Mouse (Mus musculus) layer of hippocampus, adult 18-20 months (tissue): ENCODE data around the gene Tbc1d2b. TPM values are rescaled to one million over a fixed set of nuclear protein-coding genes. Genes with fewer than 3 reads are reported as not detected.

ENCODE experiments used
- DNase-seq, 2 experiments: peaks; one replicate each; pipeline ENCODE4 v3.0.0; 2022; ENCODE audit warnings: low spot score in 2 of 2
- total RNA-seq, 2 experiments: library from RNA; stranded (reverse); gene quantifications; 2 replicates each; pipeline ENCODE4 v1.2.3; 2021

The Tbc1d2b gene
- total RNA-seq, 2 experiments from 2014 or later = 9.1 to 13.5 TPM

DNA sequence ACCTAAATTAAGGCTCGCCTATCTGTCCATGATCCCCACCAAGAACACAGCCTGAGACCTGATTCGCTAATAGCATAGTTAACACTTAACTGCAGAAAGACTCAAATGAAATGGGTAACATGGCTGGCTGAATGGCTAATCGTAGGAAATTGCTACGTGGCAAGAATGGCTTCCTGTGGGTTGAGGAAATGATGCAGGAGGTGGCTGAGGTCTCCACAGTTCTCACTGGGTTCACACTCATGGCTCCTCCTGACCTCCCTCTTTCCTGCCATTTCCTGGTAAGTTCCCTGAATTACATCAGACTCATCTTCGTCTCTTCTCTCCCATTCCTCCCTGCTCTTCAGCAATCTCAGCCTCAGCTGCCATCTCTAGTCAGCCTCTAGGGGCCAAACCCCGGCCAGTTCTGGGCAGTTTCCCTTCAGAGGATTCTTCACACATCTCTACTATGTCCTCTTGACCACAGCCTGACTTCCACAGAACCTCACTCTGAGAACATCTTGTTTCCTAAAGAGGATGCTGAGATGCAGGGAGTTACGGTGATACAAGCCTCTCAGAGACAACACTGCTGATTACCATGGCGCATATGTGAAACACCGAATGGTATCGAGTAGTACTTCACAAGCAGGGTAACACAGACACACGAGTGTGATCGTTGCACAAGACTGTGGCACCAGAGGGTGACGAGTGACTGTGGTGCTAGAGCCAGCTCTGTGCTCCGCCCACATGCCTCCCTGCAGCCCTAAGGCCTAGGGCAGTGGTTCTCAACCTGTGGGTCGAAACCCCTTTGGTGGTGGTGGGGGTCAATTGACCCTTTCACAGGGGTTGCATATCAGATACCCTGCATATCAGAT, 26.1 kb downstream of the Tbc1d2b start:
- DNase-seq = no peak

GRCm38 (mm10) chr9:90242855-90243254, 27.7 kb downstream of the Tbc1d2b start:
- DNase-seq = peak in 1 of 2 experiments; percentile 55

- no peak for DNase-seq
Measured at GRCm38 (mm10) chr9:90242291-90242690, 28.3 kb downstream of the Tbc1d2b start.

DNA sequence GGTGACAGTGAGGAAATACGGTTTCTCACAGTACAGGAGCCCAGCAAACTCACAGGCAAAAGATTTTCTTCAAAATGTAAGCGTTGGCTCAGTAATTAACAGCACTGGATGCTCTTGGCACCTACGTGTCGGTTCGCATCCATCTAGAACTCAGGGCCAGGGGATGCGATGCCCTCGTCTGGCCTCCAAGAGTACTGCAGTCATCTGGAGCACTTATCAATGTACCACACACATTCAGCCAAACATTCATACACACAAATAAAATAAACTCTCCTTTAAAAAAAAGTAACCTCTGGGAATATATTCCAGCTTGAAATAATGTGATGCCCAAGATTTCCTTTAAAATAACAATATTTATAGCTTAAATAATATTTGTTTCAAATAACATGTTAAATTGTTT, 29.0 kb downstream of the Tbc1d2b start:
- peak in 1 of 2 experiments; percentile 16 for DNase-seq

DNA sequence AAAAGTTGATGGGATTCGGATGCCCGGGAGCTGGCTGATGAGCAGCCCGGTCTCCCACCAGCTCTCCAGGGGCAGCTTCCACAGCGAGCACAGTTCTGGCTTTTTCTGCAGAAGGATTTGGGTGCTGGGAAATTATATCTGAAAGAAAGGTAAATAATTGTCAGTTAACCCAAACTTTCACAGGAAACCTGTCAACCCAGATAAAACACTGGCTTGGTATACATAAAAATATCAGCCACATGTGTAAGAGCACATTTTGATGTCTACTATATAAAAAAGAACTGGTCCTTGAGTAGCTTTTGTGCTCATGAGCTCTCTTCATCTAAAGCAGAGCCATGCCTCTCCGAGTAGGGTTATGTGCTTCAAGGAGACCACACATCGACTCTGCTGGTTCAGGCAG, 29.6 kb downstream of the Tbc1d2b start:
- DNase-seq = no peak

DNA sequence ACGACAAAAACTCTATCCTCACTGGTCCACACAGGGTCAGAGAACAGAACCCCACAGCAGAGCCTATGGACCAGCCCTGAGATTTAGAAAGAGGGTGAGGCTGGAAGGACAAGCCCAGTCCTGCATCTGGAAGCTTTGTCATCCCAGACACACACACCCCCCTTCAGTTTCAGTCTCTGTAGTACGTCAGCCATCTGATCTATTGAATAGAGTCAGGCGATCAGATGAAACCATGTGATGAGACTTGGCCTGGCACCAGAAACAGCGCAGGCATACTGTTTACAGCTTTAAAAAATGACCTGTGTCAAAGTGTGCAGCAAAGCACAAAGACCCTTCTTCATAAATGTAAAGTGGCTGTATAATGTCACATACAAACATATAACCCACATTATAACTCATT, 30.0 kb downstream of the Tbc1d2b start:
- DNase-seq = peak in 1 of 2 experiments; percentile 31

DNA sequence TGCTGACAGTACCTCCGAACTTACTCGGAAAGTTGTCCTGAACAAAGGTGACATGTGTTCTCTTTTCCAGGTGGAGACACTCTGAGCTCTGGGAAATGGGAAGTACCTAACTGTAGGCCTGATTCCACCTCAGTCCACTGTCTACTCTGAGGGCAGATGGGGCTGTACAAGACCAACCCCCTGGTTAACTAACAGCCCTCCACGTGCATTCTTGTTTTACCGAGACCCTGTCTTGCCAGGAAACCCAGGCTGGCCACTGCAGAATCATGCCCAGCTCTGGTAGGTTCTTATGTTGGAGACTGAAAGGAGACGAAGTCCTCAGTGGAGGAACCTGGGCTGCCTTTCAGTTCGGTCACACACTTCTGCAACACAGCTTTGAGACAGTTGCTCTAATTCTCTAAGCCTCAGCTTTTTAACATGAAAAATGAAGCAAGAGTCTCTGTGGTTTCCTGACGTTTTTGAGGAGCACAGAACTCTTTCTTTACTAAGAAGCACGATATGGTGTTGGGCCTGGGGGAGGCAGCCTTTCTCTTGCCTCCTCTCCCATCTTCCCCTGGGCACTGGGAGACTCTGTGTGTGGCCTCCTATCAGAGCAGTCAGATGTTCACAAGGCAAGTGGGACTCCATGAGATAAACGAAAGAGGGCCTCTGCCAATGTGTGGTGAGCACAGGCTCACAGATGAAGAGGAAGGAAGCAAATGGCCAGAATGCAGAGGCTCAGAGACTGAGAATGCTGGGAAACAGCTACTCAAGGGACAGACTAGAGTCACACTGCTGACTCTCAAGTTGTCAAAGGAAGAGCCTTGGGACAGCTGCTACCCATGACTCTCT, 33.2 kb downstream of the Tbc1d2b start:
- DNase-seq = no peak

DNA sequence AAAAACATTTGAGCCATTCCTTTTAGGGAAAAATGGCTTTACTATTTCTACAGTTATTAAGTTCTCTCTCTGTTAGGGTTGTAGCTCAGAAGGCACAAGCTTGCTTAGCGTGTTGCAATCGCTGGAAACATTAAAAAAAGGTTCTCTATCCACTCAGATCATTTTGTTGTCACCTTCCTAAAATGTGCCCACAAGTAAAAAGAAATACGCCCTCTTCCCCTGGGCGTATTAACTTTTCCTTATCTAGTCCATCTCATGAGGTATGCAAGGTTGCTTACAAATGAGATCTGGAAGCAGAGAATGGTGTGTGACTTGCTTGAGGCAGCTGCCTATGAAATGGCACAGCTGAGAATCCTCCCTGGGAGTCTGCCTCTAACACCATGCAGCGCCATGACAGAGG, 33.8 kb downstream of the Tbc1d2b start:
- no peak for DNase-seq

DNA sequence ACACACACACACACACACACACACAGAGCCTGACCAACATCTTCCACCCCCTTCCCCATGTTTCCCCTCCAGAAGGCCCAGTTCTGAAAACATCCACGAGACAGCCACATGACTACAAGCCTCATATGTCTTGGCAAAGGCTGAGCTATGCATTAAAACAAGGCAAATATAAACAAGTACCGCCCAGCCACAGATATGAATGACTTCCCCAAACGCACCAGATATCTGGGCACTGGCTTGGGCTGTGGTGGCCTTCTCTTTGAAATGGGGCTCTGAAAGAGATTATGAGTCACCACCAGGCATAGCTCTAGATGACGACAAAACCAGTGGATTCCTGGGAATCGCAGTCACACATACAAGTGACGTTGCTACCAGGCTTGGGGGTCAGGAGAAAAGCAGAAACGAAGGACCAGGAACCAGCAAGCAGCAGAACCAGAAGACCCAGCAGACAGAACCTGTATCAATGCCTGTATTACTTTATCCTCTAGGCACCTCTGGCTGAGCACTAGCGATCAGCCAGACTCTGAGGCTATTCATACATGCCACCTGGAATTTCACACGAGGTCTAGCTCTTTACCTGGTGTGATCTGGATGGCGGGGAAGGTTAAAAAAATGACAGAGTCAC, 35.2 kb downstream of the Tbc1d2b start:
- DNase-seq = no peak

- DNase-seq = no peak
Measured at GRCm38 (mm10) chr9:90234786-90235185, 35.8 kb downstream of the Tbc1d2b start.

DNA sequence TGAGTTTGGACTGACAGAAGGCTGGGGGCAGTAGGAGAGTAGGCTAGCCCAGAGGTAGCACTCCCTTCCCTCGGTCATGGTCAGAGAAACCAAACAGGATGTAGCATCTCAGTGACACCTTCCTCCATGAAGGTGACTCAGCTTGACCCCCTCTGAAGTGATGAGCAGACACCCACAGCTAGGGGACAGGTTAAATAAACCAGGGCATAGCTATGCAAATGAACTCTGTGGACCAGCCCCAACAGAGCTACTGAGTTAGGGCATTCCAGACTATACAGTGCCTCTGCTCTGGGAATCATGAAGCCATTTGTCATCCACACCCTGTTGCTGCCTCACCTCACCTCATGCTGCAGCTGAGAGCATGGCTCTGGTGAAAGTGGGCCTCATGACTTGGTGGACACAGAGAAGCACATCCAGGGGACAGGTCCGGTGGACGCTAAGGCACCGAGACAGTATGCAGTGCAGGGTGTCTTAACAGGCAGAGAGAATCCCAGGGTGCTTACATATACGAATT, 36.6 kb downstream of the Tbc1d2b start:
- no peak for DNase-seq

- DNase-seq = no peak
Measured at GRCm38 (mm10) chr9:90232781-90233690, 37.6 kb downstream of the Tbc1d2b start.

GRCm38 (mm10) chr9:90227171-90227570, 43.4 kb downstream of the Tbc1d2b start:
- no peak for DNase-seq

DNA sequence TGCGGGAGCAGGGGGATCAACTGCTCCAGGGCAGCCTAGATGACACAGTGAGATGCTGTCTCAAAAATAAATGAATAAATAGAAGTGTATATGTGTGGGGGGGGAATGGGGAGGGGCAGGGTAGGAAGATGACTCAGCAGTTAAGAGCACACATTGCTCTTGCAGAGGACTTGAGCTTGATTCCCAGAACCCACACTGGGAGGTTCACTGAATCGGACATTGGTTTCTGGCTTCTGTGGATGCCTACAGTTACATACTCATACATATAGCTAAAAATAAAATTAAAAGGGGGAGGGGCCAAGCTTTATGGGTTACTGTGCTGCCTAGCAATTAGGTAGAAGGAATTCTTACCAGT, 43.9 kb downstream of the Tbc1d2b start:
- DNase-seq = no peak

DNA sequence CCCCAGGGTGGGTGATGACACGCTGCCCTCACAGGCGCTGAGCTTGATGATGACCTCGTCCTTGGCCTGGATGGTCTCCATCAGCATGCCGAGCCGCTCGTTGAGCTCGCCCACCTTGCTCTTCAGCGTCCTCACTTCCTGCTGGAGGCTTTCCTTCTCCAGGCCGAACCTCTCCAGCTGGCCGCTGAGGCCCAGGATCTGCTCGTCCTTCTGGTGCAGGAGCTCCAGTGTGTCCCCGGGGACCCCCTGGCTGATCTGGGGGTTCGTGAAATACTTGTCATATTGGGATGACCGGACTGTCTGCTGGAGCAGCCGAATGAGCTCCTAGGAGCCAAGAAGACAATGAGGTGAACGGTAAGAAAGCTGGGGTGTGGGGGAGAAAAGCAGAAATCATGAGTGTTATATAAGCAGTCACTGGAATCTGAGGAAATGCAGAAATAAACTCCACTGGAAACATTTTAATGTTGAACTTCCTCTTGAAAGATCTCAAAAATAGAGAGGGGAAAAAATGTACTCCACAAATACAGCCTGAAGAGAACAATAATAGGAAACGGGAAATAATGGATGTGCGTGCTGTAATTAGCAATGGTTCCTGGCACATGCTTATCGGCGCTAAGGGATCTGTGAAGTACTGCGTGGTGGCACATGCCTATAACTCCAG, 44.4 kb downstream of the Tbc1d2b start:
- DNase-seq = peak in 1 of 2 experiments; percentile 47

DNA sequence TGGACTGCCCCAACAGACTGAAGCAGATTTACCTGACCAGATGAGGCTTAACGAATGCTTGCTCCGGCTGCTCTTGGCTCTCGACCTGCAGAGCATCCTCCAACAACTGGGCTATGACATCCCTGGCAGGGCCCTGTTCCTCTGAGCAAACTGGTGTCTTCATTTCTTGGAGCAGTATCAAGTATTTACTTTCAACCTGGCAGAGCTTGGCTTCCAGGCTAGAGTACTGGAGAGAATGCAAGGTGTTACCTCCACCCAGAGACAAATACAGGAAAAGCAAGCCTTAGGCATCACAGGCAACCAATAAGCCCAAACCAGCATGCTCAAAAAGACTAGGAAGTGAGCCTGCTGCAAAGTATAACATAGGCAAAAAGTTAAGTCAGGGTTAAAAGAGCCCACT, 48.3 kb downstream of the Tbc1d2b start:
- no peak for DNase-seq

- no peak for DNase-seq
Measured at GRCm38 (mm10) chr9:90217501-90217900, 53.1 kb downstream of the Tbc1d2b start.

GRCm38 (mm10) chr9:90216259-90217001, 54.2 kb downstream of the Tbc1d2b start:
- DNase-seq = no peak

GRCm38 (mm10) chr9:90213127-90213526, 57.5 kb downstream of the Tbc1d2b start:
- DNase-seq = no peak
